Mouse (Mus musculus) testis, postnatal 14 days (tissue): ENCODE data around the gene Siae.
A peak's percentile ranks its signal among the peaks of the same experiment; 100 is the strongest.

ENCODE experiments used
- DNase-seq: peaks from one replicate; pipeline ENCODE4 v3.0.0; 2021; ENCODE audit warnings: low spot score

The Siae gene

DNA sequence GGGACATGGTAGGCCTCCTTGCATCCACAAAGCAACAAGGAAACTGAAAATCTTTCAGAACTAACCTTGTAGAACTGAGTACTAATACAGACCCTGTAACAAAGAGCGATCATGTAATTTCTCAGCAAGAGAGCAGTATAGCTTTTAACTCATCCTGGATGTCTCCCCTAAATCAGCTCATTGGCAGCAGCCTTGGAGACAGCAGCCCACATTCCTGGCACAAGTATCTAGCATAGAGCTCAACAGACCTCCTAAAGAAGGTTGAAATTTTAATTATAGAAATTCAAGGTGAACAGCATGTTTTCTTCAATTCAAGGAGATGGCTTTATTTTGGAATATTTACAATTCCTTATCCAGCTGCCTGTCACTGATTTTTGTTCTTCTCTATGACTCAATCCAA lies 125.6 kb downstream of the Siae start:
- DNase-seq: no peak

DNA sequence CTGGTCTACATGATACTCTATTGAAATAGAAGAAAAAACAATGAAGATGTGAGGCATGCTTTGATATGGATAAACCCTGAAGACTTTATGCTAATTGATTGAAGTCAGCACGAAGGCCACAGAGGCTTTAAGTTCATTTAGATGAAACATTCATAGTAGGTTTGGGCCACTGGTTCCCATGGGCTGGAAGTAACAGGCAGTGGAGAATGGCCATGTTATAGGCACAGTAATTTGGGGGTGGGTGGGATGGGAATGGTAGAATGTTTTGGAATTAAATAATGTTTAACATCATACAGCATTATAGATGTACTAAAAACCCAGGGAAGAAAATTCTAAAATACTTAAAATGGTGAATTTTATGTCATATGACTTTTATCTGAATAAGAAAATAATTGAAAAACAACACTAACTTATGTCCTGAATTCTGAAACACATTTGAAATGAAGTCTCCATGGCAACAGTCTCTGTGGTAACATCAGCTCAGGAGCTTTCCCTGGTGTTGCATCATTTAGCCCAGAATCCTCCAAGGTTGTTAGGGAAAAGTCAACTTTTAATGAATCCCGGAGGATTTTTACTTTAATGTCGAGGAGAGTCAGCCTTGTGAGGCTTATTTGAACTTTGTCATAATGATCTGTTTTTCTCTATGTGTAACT lies 131.9 kb downstream of the Siae start:
- DNase-seq: no peak

DNA sequence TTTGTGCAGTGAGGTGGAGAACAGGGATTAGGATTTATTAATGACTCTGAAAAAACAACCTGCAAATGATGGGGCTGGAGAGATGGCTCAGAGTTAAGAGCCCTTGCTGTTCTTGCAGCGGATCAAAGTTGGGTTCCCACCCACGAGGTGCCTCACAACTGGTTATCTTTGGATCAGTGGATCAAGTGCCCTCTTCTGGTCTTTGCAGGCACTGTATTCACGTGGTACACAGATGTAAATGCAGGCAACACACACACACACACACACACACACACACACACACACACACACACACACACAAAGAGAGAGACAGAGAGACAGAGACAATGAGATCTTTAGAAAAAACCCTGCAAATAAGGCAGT lies 132.4 kb downstream of the Siae start:
- no peak for DNase-seq

DNA sequence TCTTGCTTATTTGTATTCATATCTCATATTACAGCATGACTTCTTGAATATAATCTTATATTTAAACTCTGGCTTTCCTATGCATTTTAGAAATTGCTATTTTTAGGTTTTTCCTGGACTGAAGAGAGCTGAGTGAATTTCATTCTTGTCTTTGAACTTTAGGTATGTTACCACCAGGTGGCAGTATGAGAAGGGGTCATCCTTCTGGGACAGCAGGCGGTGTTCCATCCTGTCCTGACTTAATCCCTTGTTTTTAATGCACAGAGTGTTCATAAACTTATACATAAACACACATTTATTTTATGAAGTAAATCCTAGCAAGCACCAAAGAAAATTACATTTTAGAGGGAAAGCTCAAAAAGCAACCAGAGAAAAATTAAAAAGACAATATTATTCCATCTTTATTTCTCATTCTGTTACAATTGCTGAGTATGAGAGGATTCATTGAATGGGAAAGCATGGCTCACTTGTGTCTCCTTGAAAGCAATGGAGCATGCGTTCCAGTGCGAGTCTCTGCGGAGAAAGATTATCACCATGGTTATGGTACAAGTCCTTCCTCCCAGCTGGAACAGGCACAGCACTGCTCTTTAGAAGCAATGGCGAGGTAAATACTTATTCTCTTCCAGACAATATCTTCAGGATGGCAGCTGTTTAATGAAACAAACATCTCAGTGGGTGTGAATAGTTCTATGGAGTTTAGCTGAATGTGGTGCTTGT lies 134.6 kb downstream of the Siae start:
- peak; percentile 22 for DNase-seq
